Comparison of ENCODE assay signal across 8 mouse cellular contexts in the genomic region with DNA sequence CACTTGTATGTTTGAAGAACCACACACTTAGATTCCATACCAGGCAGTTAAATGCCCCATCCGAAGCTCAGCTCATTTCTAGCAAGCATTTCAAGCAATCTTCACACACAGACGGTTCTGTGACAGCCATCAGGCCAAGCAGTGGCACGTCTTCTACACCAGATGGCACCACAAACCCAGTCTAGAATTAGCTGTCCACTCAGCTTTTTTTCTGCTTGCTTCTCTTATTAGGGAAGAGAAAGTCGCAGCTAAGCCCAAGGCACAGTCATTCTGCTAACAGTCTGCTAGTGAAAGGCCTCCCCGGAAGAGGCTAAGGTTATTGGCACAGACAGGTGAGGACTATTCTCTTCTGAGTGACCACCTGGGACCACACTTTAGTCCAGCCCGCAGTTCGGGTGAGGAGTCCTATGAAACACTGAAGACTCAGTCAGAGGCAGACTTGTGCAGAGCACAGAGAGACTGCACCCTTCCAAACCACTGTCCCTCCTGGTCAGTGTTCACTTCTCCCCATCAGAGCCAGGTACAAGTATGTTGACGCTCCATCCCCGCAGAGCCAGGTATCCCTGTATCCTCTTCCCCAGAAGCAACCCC. TPM values are rescaled to one million over a fixed set of nuclear protein-coding genes. Genes with fewer than 3 reads are reported as not detected.
DNase-seq lines count a peak whose midpoint lies in the region; ATAC-seq and TF ChIP-seq lines count a peak whose summit lies in the region.

No protein-coding gene starts in this region.

- no peak overlapping the region for H3K27ac ChIP-seq in ES-Bruce4 (ENCODE audit: insufficient read depth, low read length)
- H3K27ac ChIP-seq in forebrain, embryonic 11.5 days (ENCODE audit: low read depth, low read length): no peak overlapping the region
- no peak overlapping the region for H3K27ac ChIP-seq in hindbrain, embryonic 13.5 days
- no peak overlapping the region for H3K27ac ChIP-seq in midbrain, embryonic 12.5 days (replicated peaks)
- no peak overlapping the region for H3K27ac ChIP-seq in stomach, embryonic 16.5 days (ENCODE audit: low read length)

- TF ChIP-seq CTCF in ES-Bruce4 (IDR thresholded peaks at IDR 0.05; ENCODE audit: low read depth, low read length): peak; percentile 59

- H3K4me2 ChIP-seq in forebrain, embryonic 11.5 days (ENCODE audit: low read depth, low read length, severe bottlenecking): no peak overlapping the region
- H3K4me2 ChIP-seq in hindbrain, embryonic 13.5 days: no peak overlapping the region
- no peak overlapping the region for H3K4me2 ChIP-seq in midbrain, embryonic 12.5 days (replicated peaks)
- H3K4me2 ChIP-seq in stomach, embryonic 16.5 days (ENCODE audit: low read depth, low read length): no peak overlapping the region

- no peak for TF ChIP-seq POLR2A in ES-Bruce4 (IDR thresholded peaks at IDR 0.05; ENCODE audit: insufficient read depth, low read length)

- TF ChIP-seq EP300 in ES-Bruce4 (IDR thresholded peaks at IDR 0.05; ENCODE audit: insufficient read depth, low read depth, low read length): no peak

- no peak overlapping the region for H3K9ac ChIP-seq in ES-Bruce4 (ENCODE audit: low read depth, poor library complexity, severe bottlenecking)
- H3K9ac ChIP-seq in forebrain, embryonic 11.5 days (ENCODE audit: low read length): no peak overlapping the region
- H3K9ac ChIP-seq in hindbrain, embryonic 13.5 days: no peak overlapping the region
- H3K9ac ChIP-seq in midbrain, embryonic 12.5 days (replicated peaks): no peak overlapping the region
- no peak overlapping the region for H3K9ac ChIP-seq in stomach, embryonic 16.5 days (ENCODE audit: low read length)

- H3K4me1 ChIP-seq in ES-Bruce4 (ENCODE audit: control insufficient read depth, insufficient read depth, low read length): no peaks in the 10 kb centered on the region
- no peaks in the 10 kb centered on the region for H3K4me1 ChIP-seq in forebrain, embryonic 11.5 days (replicated peaks; ENCODE audit: control insufficient read depth, insufficient read depth, low read length)
- H3K4me1 ChIP-seq in hindbrain, embryonic 13.5 days (replicated peaks): no peaks in the 10 kb centered on the region
- H3K4me1 ChIP-seq in midbrain, embryonic 12.5 days: no peaks in the 10 kb centered on the region
- no peaks in the 10 kb centered on the region for H3K4me1 ChIP-seq in stomach, embryonic 16.5 days (ENCODE audit: control insufficient read depth, insufficient read depth, low read length)

- H3K4me3 ChIP-seq in ES-Bruce4 (ENCODE audit: low read depth, low read length): no peak overlapping the region
- no peak overlapping the region for H3K4me3 ChIP-seq in forebrain, embryonic 11.5 days (ENCODE audit: low read depth, low read length)
- H3K4me3 ChIP-seq in hindbrain, embryonic 13.5 days: no peak overlapping the region
- H3K4me3 ChIP-seq in midbrain, embryonic 12.5 days: no peak overlapping the region
- no peak overlapping the region for H3K4me3 ChIP-seq in stomach, embryonic 16.5 days (replicated peaks; ENCODE audit: low read length)

- no peak for ATAC-seq in forebrain, embryonic 11.5 days (replicated peaks; ENCODE audit: low FRiP score)
- ATAC-seq in hindbrain, embryonic 13.5 days (ENCODE audit: low FRiP score): peak; percentile 67
- ATAC-seq in midbrain, embryonic 12.5 days (ENCODE audit: low FRiP score, low read depth): peak; percentile 47; the same call in 1 of the 2 replicates
- peak; percentile 54; the same call in 1 of the 2 replicates for ATAC-seq in stomach, embryonic 16.5 days (ENCODE audit: insufficient read depth, low FRiP score)

- 54% methylated on average over 9 of the region's 9 CpGs for WGBS in forebrain, embryonic 11.5 days
- 55% methylated on average over 9 of the region's 9 CpGs for WGBS in hindbrain, embryonic 13.5 days
- WGBS in midbrain, embryonic 12.5 days: 58% methylated on average over 9 of the region's 9 CpGs
- 52% methylated on average over 9 of the region's 9 CpGs for WGBS in stomach, embryonic 16.5 days

- no peaks in the 10 kb centered on the region for H3K36me3 ChIP-seq in ES-Bruce4 (ENCODE audit: control insufficient read depth, insufficient read depth, low read length, poor library complexity, severe bottlenecking)
- no peaks in the 10 kb centered on the region for H3K36me3 ChIP-seq in forebrain, embryonic 11.5 days (ENCODE audit: control insufficient read depth, insufficient read depth, low read length)
- H3K36me3 ChIP-seq in hindbrain, embryonic 13.5 days: no peaks in the 10 kb centered on the region
- H3K36me3 ChIP-seq in midbrain, embryonic 12.5 days: no peaks in the 10 kb centered on the region
- no peaks in the 10 kb centered on the region for H3K36me3 ChIP-seq in stomach, embryonic 16.5 days (ENCODE audit: control insufficient read depth, insufficient read depth, low read length)

- no peaks in the 10 kb centered on the region for H3K9me3 ChIP-seq in ES-Bruce4 (replicated peaks; ENCODE audit: control insufficient read depth, insufficient read depth, low read length, poor library complexity, severe bottlenecking)
- no peaks in the 10 kb centered on the region for H3K9me3 ChIP-seq in forebrain, embryonic 11.5 days (ENCODE audit: control insufficient read depth, low read length)
- peaks cover 4% of the 10 kb centered on the region; the same call in 1 of the 2 replicates for H3K9me3 ChIP-seq in hindbrain, embryonic 13.5 days
- no peaks in the 10 kb centered on the region for H3K9me3 ChIP-seq in midbrain, embryonic 12.5 days
- H3K9me3 ChIP-seq in stomach, embryonic 16.5 days (replicated peaks; ENCODE audit: control insufficient read depth, low read length): 0 out of 2 replicates have a peak, but pooled peaks cover 4% of the 10 kb centered on the region

- peak; percentile 68 for DNase-seq in adrenal gland, postnatal 10 days
- peak; percentile 65 for DNase-seq in forebrain, embryonic 11.5 days (ENCODE audit: low spot score)
- peak; percentile 66 to 68 for DNase-seq in left cerebral cortex, adult 18-20 months (ENCODE audit: low spot score in 2 of 2)
- DNase-seq in thymus, postnatal 4 days: no peak

- H3K27me3 ChIP-seq in ES-Bruce4 (ENCODE audit: control insufficient read depth, insufficient read depth, low read length, poor library complexity, severe bottlenecking): no peaks in the 10 kb centered on the region
- H3K27me3 ChIP-seq in forebrain, embryonic 11.5 days (ENCODE audit: control insufficient read depth, insufficient read depth, low read length): no peaks in the 10 kb centered on the region
- no peaks in the 10 kb centered on the region for H3K27me3 ChIP-seq in hindbrain, embryonic 13.5 days
- H3K27me3 ChIP-seq in midbrain, embryonic 12.5 days: no peaks in the 10 kb centered on the region
- H3K27me3 ChIP-seq in stomach, embryonic 16.5 days (ENCODE audit: control insufficient read depth, insufficient read depth, low read length): no peaks in the 10 kb centered on the region

RNA-seq across cellular contexts. Expression of a gene that starts 45.0 kb away (rescaled TPM):
- 69.9 and 85.8 TPM in 2 replicates for polyA plus RNA-seq in ES-Bruce4 (2011; ENCODE audit: insufficient read depth, insufficient read length, low read depth, missing spikeins)
- total RNA-seq in adrenal gland, postnatal 10 days (2021): 10 to 100 TPM; 26.9 to 27.9 TPM
- polyA plus RNA-seq in forebrain, embryonic 11.5 days (2014; fragmentation: Nextera tagmentation; extraction: Ambion mirVana): 7.3 and 8.1 TPM in 2 replicates
- polyA plus RNA-seq in hindbrain, embryonic 13.5 days (2015; fragmentation: Nextera tagmentation; extraction: Ambion mirVana): 7.0 and 7.2 TPM in 2 replicates
- 1 to 10 TPM; 4.3 to 5.1 TPM for total RNA-seq in left cerebral cortex, adult 18-20 months (2021)
- 8.9 and 9.0 TPM in 2 replicates for polyA plus RNA-seq in midbrain, embryonic 12.5 days (2016; fragmentation: Nextera tagmentation; extraction: Ambion mirVana)
- 30.7 and 34.3 TPM in 2 replicates for polyA plus RNA-seq in stomach, embryonic 16.5 days (2015; fragmentation: Nextera tagmentation; extraction: Ambion mirVana)
